Mouse (Mus musculus) kidney, adult 2 months (tissue): ENCODE data around the gene Nsun2. TPM values are rescaled to one million over a fixed set of nuclear protein-coding genes. Genes with fewer than 3 reads are reported as not detected.

ENCODE experiments used
- DNase-seq: peaks from one replicate; pipeline ENCODE4 v3.0.0; 2021
- H3K27ac ChIP-seq: fragments of 200-500 bp; 2 replicates; pipeline ENCODE4 v1.5.1; 2012; ENCODE audit warnings: low read depth, low read length, control low read depth, inconsistent platforms; ENCODE audit not compliant: insufficient read depth
- H3K27me3 ChIP-seq: fragments of 200-500 bp; replicated peaks from 2 replicates; pipeline ENCODE4 v1.6.1; 2012; ENCODE audit warnings: mild to moderate bottlenecking, moderate library complexity, low read length, inconsistent platforms; ENCODE audit not compliant: control insufficient read depth, insufficient read depth
- H3K36me3 ChIP-seq: fragments of 200-500 bp; 2 replicates; pipeline ENCODE4 v1.6.1; 2012; ENCODE audit warnings: mild to moderate bottlenecking, moderate library complexity, low read length, inconsistent platforms; ENCODE audit not compliant: control insufficient read depth, insufficient read depth
- H3K4me1 ChIP-seq: fragments of 200-500 bp; 2 replicates; pipeline ENCODE4 v1.6.1; 2011; ENCODE audit warnings: low read length; ENCODE audit not compliant: control insufficient read depth, insufficient read depth
- H3K4me3 ChIP-seq: fragments of 200-500 bp; 2 replicates; pipeline ENCODE4 v1.5.1; 2011; ENCODE audit warnings: mild to moderate bottlenecking, low read depth, low read length, control low read depth; ENCODE audit not compliant: insufficient read depth
- CTCF ChIP-seq: fragments of 200-500 bp; conservative IDR thresholded peaks from 2 replicates; pipeline ENCODE4 v1.5.1; 2011; ENCODE audit warnings: low read depth, mild to moderate bottlenecking, control low read depth, low read length, moderate library complexity, mixed read lengths; ENCODE audit not compliant: insufficient read depth, insufficient read length
- POLR2A ChIP-seq: fragments of 200-500 bp; IDR thresholded peaks from one replicate; pipeline ENCODE4 v1.6.1; 2011; ENCODE audit warnings: low read depth, low read length, control low read depth
- WGBS: fragments of 180-500 bp; shearing (Covaris S2); methylation state at CpG from one replicate; pipeline ENCODE4 v1.1.7; 2018; 5-methylcytosine and 5-hydroxymethylcytosine counted together
- polyA plus RNA-seq: library from polyadenylated mRNA; depleted of rRNA; stranded (reverse); fragments of >200 nt; gene quantifications from 2 replicates; pipeline ENCODE4 v1.2.3, GENCODE M21; 2012

The Nsun2 gene
- polyA plus RNA-seq, 1 experiment = 47.9 TPM

GRCm38 (mm10) chr13:69636375-69636774 lies 102.8 kb downstream of the Nsun2 start:
- H3K4me3 ChIP-seq = no peak overlapping the region
- H3K4me1 ChIP-seq = peaks cover 9% of the 10 kb centered on the region; the same call in 1 of the 2 replicates
- no peaks in the 10 kb centered on the region for H3K27me3 ChIP-seq
- 61% methylated on average over 3 of the region's 3 CpGs for WGBS
- no peak for TF ChIP-seq POLR2A
- no peak for TF ChIP-seq CTCF
- H3K36me3 ChIP-seq = 0 out of 2 replicates have a peak, but pooled peaks cover 3% of the 10 kb centered on the region
- DNase-seq = peak; percentile 28
- H3K27ac ChIP-seq = peak overlapping the region; percentile 43; the same call in 1 of the 2 replicates

- DNase-seq = no peak
- Histone ChIP-seq H3K27ac (no peak overlapping the region), H3K4me1 (peaks cover 6% of the 10 kb centered on the region; the same call in 1 of the 2 replicates), H3K27me3 (no peaks in the 10 kb centered on the region), H3K4me3 (no peak overlapping the region), H3K36me3 (0 out of 2 replicates have a peak, but pooled peaks cover 3% of the 10 kb centered on the region)
- 77% methylated on average over 6 of the region's 6 CpGs for WGBS
- TF ChIP-seq POLR2A (no peak), CTCF (no peak)
Measured at GRCm38 (mm10) chr13:69636816-69637215, 103.3 kb downstream of the Nsun2 start.

- H3K36me3 ChIP-seq = 0 out of 2 replicates have a peak, but pooled peaks cover 3% of the 10 kb centered on the region
- no peaks in the 10 kb centered on the region for H3K27me3 ChIP-seq
- no peak overlapping the region for H3K27ac ChIP-seq
- TF ChIP-seq CTCF (no peak), POLR2A (no peak)
- peaks cover 2% of the 10 kb centered on the region; the same call in 1 of the 2 replicates for H3K4me1 ChIP-seq
- no peak for DNase-seq
- no peak overlapping the region for H3K4me3 ChIP-seq
- WGBS = 81% methylated on average over 9 of the region's 9 CpGs
Measured at GRCm38 (mm10) chr13:69637657-69638056, 104.1 kb downstream of the Nsun2 start.

- WGBS = 80% methylated on average over 6 of the region's 6 CpGs
- no peak for TF ChIP-seq POLR2A
- TF ChIP-seq CTCF = no peak
- DNase-seq = no peak
- Histone ChIP-seq H3K27me3 (no peaks in the 10 kb centered on the region), H3K4me3 (no peak overlapping the region), H3K36me3 (0 out of 2 replicates have a peak, but pooled peaks cover 3% of the 10 kb centered on the region), H3K27ac (no peak overlapping the region), H3K4me1 (peaks cover 2% of the 10 kb centered on the region; the same call in 1 of the 2 replicates)
Measured at GRCm38 (mm10) chr13:69638108-69638626, 104.6 kb downstream of the Nsun2 start.

- 90% methylated on average over 5 of the region's 5 CpGs for WGBS
- no peak for DNase-seq
- H3K4me1 ChIP-seq = peaks cover 2% of the 10 kb centered on the region; the same call in 1 of the 2 replicates
- H3K4me3 ChIP-seq = no peak overlapping the region
- H3K27ac ChIP-seq = no peak overlapping the region
- no peaks in the 10 kb centered on the region for H3K36me3 ChIP-seq
- H3K27me3 ChIP-seq = no peaks in the 10 kb centered on the region
- TF ChIP-seq POLR2A = no peak
- no peak for TF ChIP-seq CTCF
Measured at GRCm38 (mm10) chr13:69639251-69639650, 105.7 kb downstream of the Nsun2 start.

GRCm38 (mm10) chr13:69640126-69640525 lies 106.6 kb downstream of the Nsun2 start:
- H3K27me3 ChIP-seq = no peaks in the 10 kb centered on the region
- H3K4me1 ChIP-seq = peaks cover 2% of the 10 kb centered on the region; the same call in 1 of the 2 replicates
- H3K4me3 ChIP-seq = no peak overlapping the region
- H3K36me3 ChIP-seq = no peaks in the 10 kb centered on the region
- DNase-seq = no peak
- no peak overlapping the region for H3K27ac ChIP-seq
- TF ChIP-seq CTCF = no peak
- TF ChIP-seq POLR2A = no peak
- 95% methylated on average over 4 of the region's 4 CpGs for WGBS

GRCm38 (mm10) chr13:69640541-69640940 lies 107.0 kb downstream of the Nsun2 start:
- H3K4me1 ChIP-seq = peaks cover 2% of the 10 kb centered on the region; the same call in 1 of the 2 replicates
- no peak overlapping the region for H3K27ac ChIP-seq
- H3K4me3 ChIP-seq = no peak overlapping the region
- 85% methylated on average over 4 of the region's 4 CpGs for WGBS
- no peak for TF ChIP-seq CTCF
- no peak for TF ChIP-seq POLR2A
- H3K27me3 ChIP-seq = no peaks in the 10 kb centered on the region
- DNase-seq = no peak
- no peaks in the 10 kb centered on the region for H3K36me3 ChIP-seq
